Mouse (Mus musculus): ENCODE measurements around the gene Gm28048. TPM values are rescaled to one million over a fixed set of nuclear protein-coding genes. Genes with fewer than 3 reads are reported as not detected.

The Gm28048 gene
- polyA plus RNA-seq, 1 experiment from 2014 or later, result 6.9 TPM

- H3K4me2 ChIP-seq, result no peak overlapping the region
- no peak overlapping the region for H3K27ac ChIP-seq
- no peak overlapping the region for H3K4me3 ChIP-seq
- H3K36me3 ChIP-seq, result no peaks in the 10 kb centered on the region
- H3K9me3 ChIP-seq (replicated peaks), result no peaks in the 10 kb centered on the region
- no peaks in the 10 kb centered on the region for H3K4me1 ChIP-seq (replicated peaks)
- ATAC-seq (replicated peaks; ENCODE audit: insufficient number of reproducible peaks, insufficient read depth, low FRiP score, low read depth), result no peak
- H3K27me3 ChIP-seq, result no peaks in the 10 kb centered on the region
- WGBS, result 80% methylated on average over 2 of the region's 2 CpGs
- H3K9ac ChIP-seq, result no peak overlapping the region
Observed at GRCm38 (mm10) chr11:22787833-22788232, 194.1 kb downstream of the Gm28048 start.

Other genes starting within 250 kb of the Gm28048 start
- gene B3gnt2, start 121.1 kb downstream of the Gm28048 start, polyA plus RNA-seq (2015; fragmentation: Nextera tagmentation; extraction: Ambion mirVana), result 6.5 and 6.9 TPM in 2 replicates
- gene Zrsr1, start 10.1 kb downstream of the Gm28048 start, polyA plus RNA-seq (2015; fragmentation: Nextera tagmentation; extraction: Ambion mirVana), result 2.4 and 2.7 TPM in 2 replicates
- gene Commd1, start 292 bp upstream of the Gm28048 start, polyA plus RNA-seq (2015; fragmentation: Nextera tagmentation; extraction: Ambion mirVana), result 291 and 351 TPM in 2 replicates
- gene Cct4, start 8.4 kb upstream of the Gm28048 start, polyA plus RNA-seq (2015; fragmentation: Nextera tagmentation; extraction: Ambion mirVana), result 184 and 191 TPM in 2 replicates
- gene Fam161a, start 25.4 kb upstream of the Gm28048 start, polyA plus RNA-seq (2015; fragmentation: Nextera tagmentation; extraction: Ambion mirVana), result 0.89 and 2.1 TPM in 2 replicates

Measured in heart, embryonic 15.5 days (tissue).